Mouse (Mus musculus) mesoderm, embryonic 11.5 days (tissue): Measurements from ENCODE around the gene Fam110a.
A peak's percentile ranks its signal among the peaks of the same experiment; 100 is the strongest.

Source experiments
- DNase-seq: peaks from one replicate; pipeline ENCODE4 v3.0.0-alpha.2; 2012; ENCODE audit warnings: low read depth, low spot score

Gene Fam110a

GRCm38 (mm10) chr2:151970191-151971172, 9.5 kb downstream of the Fam110a start:
- DNase-seq = peak; percentile 91

GRCm38 (mm10) chr2:151969396-151969795, 10.6 kb downstream of the Fam110a start:
- DNase-seq = no peak

GRCm38 (mm10) chr2:151968986-151969385, 11.0 kb downstream of the Fam110a start:
- no peak for DNase-seq

- DNase-seq = no peak
Observed at GRCm38 (mm10) chr2:151968451-151968850, 11.6 kb downstream of the Fam110a start.

GRCm38 (mm10) chr2:151967792-151968191, 12.2 kb downstream of the Fam110a start:
- DNase-seq = no peak

- DNase-seq = peak; percentile 57
Observed at GRCm38 (mm10) chr2:151967176-151967750, 12.8 kb downstream of the Fam110a start.

GRCm38 (mm10) chr2:151964052-151964451, 16.0 kb downstream of the Fam110a start:
- DNase-seq = no peak

GRCm38 (mm10) chr2:151963319-151963718, 16.7 kb downstream of the Fam110a start:
- no peak for DNase-seq

GRCm38 (mm10) chr2:151962474-151962873, 17.5 kb downstream of the Fam110a start:
- DNase-seq = no peak

GRCm38 (mm10) chr2:151961284-151962196, 18.5 kb downstream of the Fam110a start:
- no peak for DNase-seq

GRCm38 (mm10) chr2:151959274-151959673, 20.7 kb downstream of the Fam110a start:
- peak; percentile 83 for DNase-seq

GRCm38 (mm10) chr2:151956500-151957137, 23.4 kb downstream of the Fam110a start:
- DNase-seq = no peak

- DNase-seq = no peak
Observed at GRCm38 (mm10) chr2:151953665-151954064, 26.4 kb downstream of the Fam110a start.

GRCm38 (mm10) chr2:151949082-151949774, 30.8 kb downstream of the Fam110a start:
- DNase-seq = no peak

GRCm38 (mm10) chr2:151948311-151948710, 31.7 kb downstream of the Fam110a start:
- no peak for DNase-seq

GRCm38 (mm10) chr2:151947617-151948016, 32.4 kb downstream of the Fam110a start:
- DNase-seq = no peak

- no peak for DNase-seq
Observed at GRCm38 (mm10) chr2:151944106-151944505, 35.9 kb downstream of the Fam110a start.

GRCm38 (mm10) chr2:151941269-151941668, 38.8 kb downstream of the Fam110a start:
- DNase-seq = no peak

- DNase-seq = no peak
Observed at GRCm38 (mm10) chr2:151939651-151940420, 40.2 kb downstream of the Fam110a start.

GRCm38 (mm10) chr2:151938780-151939200, 41.2 kb downstream of the Fam110a start:
- no peak for DNase-seq
